Mouse (Mus musculus) retina, postnatal 7 days (tissue): ENCODE measurements around the gene Ccdc183.
A peak's percentile ranks its signal among the peaks of the same experiment; 100 is the strongest.

Experiments
- DNase-seq: peaks from one replicate; pipeline ENCODE4 v3.0.0-alpha.2; 2012; ENCODE audit warnings: low read depth, low spot score

Gene Ccdc183

GRCm38 (mm10) chr2:25607761-25608622 is 9.5 kb downstream of the Ccdc183 start, which contains the start of gene Rabl6:
Gene Rabl6, minus strand, starts transcription at chr2:25608521.
- peak; percentile 81 for DNase-seq

GRCm38 (mm10) chr2:25602526-25602925 is 15.0 kb downstream of the Ccdc183 start:
- no peak for DNase-seq

- no peak for DNase-seq
These were observed 17.4 kb downstream of the Ccdc183 start for GRCm38 (mm10) chr2:25600037-25600436.

DNA sequence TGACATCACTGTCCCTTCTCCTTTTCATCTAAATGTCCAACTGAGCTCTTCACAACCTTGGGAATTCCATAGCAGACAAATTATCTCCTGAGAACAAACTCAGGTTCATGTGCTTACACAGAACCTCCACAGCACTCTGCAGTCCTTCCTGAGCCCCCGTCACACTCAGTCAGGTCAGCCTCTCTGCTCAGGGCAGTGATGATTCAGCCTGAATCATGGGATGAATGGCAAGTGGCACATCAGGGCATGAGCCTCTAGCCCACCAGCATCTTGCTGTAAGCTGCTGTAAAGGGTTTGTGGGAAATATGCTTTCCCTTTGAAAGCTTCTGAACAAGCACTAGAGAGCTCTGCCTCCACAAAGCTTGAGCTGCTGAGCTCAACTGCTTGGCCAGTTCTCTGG is 18.7 kb downstream of the Ccdc183 start:
- DNase-seq, result no peak

DNA sequence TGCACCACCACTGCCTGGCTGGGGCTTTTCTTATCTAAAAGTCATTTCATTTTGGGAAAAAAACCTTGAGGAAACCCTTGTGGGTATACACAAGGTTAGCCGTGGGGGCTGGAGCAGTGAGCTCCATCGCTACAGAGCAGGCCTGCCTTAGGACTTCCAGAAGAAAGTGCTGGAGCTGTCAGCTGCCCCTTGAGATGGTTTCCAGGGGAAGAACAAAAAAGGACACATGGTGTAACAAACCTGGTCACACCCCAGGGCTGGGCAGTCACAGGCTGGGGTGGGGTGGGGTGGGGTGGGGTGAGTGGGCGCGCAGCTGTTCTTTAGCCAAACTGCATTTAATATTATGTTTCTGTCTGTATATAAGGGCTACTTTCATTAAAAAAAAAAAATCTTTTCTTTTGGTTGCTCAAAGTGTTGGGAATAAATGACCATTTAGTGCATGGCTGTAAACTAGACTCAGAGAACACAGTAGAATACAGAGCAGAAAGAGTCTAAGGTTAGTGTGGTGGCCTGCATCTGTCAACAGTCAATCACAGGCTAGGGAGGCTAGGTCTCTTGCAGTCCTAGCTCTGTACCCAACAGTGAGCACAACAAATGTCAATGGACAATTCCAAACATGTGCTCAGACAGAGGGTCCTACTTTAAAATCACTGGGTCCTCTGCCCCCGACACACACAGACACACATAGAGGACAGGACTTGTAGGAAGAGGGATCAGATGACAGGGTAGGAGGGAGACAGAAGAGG is 20.5 kb downstream of the Ccdc183 start:
- no peak for DNase-seq

GRCm38 (mm10) chr2:25591863-25592262 is 25.6 kb downstream of the Ccdc183 start:
- DNase-seq, result no peak

DNA sequence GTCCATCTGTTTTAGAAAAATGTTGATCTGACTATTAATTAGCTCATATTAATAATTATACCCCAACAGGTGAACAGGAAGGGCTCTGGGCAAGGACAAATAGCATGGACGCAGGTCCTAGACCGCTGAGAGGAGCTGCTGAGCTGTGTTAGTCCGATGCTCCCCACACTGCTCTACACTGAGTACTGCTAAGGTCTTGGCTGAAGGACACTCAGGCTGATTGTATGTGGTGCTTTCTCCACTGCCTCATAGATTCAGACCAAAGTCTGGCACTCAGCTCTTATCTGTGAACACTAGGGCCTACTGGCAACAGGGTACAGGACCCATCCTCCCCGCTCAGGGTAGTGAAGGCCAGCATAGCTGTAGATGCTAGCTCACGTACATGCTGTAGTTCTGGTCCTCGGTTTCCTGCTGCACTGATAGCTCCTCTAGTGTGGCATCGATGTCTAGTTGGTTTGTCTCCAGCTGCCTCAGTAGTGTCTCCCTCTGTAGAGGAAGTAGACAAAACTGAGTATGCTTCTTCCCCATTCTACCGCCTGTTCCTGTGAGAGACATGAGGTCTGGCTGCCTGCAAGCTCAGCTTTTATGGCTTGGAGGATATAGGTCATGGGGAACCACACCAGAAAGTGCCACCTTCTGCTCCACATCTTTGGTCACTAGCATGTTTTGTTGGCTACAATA is 29.1 kb downstream of the Ccdc183 start:
- DNase-seq, result no peak

GRCm38 (mm10) chr2:25587290-25587689 is 30.2 kb downstream of the Ccdc183 start:
- DNase-seq, result no peak

DNA sequence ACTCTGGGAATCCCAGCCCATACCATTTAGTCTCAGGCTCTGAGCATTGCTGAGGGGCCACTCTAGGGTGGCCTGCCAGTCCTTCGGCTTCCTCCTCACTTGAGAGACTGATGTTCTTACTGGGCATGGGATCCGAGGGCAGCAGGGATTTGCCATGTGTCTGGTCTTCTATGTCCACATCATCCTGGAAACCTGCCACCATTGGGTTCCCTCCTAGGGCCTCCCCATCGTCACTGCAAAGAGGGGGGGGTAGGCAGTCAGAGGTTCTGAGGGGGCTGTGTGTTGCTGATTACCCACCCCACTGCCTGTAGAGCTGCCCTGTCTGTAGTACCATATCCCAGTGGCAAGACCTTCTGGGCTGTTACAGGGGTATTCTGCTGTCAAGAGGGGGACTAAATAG is 31.9 kb downstream of the Ccdc183 start:
- no peak for DNase-seq

- no peak for DNase-seq
These were observed 32.6 kb downstream of the Ccdc183 start for GRCm38 (mm10) chr2:25584856-25585255.

DNA sequence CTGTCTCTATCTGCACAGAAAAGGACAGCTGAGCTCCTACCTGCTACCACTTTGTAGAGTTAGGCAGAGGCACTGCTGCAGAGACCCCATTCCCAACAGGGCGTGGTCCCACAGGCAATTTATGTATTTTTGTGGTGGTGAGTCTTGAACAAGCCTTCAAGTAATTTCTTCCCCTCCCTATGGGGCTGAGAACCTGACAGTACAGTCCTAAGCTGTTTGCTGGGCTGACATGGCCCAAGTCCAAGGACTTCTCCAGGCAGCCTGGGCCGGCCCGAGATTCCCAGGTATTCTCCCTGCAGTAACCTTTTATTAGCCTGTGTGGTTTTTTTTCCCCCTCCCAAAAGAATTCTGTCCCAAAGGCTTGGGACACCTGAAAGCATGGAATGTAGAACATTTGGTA is 33.3 kb downstream of the Ccdc183 start:
- DNase-seq, result no peak

DNA sequence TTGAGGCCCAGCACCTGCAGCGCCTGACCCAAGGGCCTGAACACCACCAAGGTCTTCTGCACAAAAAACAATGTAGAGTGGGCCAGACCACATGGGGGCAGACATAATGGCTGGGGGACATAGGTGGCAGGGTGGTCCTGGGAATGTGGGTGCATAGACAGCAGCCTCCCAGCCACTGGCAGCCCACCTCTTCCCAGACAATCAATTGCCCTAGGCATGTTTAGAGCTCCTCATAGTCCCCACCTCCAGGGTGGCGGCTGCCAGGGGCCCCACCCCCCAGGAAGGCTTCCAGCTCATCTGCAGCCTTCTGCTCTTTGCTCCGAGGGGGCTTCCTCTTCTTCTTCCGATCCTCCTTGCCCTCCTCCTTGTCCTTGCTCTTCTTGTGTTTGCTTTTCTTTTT is 33.9 kb downstream of the Ccdc183 start:
- DNase-seq, result no peak

- no peak for DNase-seq
These were observed 34.4 kb downstream of the Ccdc183 start for GRCm38 (mm10) chr2:25583120-25583481.

GRCm38 (mm10) chr2:25582466-25583119 is 34.9 kb downstream of the Ccdc183 start:
- DNase-seq, result no peak

DNA sequence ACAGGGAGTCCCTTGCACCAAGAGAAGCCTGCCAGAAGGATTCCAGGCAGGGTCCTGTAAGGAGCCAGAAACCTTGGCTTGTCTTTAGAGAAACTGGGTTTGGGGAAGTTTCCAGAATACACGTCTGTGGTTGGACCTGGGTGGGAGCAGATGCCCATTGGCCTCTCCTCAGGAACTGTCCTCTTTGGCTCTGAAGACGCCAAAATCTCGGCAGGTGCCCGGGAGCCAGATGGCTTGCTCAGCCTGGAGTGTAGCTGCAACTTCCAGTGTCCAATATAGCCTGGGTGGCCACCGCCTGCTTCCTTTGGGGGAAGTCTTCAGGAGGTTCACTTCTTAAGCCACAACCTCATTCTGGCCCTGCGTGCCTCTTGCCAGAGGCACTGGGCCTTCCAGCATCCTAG is 35.6 kb downstream of the Ccdc183 start:
- DNase-seq, result no peak

DNA sequence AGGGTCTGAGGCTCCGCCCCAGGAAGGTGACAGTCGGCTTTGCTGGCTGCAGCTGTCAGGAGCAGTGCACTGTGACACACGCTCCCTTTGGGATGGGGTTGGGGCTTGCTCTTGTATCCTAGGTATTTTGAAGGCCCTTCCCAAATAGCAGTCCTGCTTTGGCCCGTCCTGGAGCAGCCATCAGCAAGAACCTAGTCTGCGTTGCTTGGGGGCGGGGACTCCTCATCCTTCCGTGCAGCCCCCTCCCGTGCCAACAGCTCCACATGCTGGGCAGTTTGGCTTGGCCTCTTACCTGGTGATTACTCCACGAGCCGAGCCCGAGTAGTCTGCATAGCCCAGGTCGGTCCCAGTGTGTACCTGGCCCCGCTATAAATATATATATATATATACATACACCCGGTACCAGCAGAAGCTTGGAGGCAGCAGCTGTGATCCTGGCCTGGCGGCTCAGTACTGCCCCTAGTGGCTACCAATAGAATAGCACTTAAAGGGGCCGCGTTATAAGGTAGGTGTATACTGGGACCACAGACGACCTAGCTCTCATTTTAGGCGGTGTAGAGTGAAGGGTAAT is 36.1 kb downstream of the Ccdc183 start, which contains the start of gene Ajm1:
Gene Ajm1, minus strand, starts transcription at position 464 of the 571 bp plus-strand sequence.
- DNase-seq, result peak; percentile 53

- no peak for DNase-seq
These were observed 36.8 kb downstream of the Ccdc183 start for GRCm38 (mm10) chr2:25580621-25581101.

DNA sequence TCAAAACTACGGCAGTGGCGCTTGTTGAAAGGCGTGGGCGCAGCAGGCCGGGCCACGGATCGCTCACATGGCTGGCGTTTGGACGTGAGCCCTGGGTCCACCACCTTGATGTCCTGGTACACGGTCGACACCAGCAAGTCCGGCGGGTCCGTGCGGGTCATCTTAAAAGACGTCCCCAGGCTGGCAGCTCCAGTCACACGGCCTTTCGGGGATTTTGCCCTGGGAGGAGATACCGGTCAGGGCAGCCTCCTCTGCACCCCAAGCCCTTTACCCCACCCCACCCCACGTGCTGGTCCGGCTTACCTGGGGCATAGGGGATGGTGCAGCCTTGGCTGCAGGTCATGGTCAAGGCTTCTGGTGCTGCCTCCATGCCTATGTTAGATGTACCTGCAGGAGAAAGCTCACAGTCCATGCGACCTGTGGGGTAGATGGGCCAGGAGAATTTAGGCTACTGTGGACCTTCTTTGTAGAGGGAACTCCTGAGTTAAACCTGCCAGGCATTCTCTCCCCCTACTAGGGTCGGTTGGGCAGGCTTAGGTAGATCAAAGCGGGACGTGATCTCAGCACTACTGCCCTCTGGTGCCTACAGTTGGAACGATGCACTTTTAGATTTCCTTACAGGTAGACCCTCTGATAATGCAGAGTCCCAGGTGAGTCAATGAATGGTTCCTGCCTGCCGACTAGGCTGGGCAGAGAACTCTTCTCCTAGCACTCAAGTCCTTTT is 37.6 kb downstream of the Ccdc183 start:
- DNase-seq, result no peak

DNA sequence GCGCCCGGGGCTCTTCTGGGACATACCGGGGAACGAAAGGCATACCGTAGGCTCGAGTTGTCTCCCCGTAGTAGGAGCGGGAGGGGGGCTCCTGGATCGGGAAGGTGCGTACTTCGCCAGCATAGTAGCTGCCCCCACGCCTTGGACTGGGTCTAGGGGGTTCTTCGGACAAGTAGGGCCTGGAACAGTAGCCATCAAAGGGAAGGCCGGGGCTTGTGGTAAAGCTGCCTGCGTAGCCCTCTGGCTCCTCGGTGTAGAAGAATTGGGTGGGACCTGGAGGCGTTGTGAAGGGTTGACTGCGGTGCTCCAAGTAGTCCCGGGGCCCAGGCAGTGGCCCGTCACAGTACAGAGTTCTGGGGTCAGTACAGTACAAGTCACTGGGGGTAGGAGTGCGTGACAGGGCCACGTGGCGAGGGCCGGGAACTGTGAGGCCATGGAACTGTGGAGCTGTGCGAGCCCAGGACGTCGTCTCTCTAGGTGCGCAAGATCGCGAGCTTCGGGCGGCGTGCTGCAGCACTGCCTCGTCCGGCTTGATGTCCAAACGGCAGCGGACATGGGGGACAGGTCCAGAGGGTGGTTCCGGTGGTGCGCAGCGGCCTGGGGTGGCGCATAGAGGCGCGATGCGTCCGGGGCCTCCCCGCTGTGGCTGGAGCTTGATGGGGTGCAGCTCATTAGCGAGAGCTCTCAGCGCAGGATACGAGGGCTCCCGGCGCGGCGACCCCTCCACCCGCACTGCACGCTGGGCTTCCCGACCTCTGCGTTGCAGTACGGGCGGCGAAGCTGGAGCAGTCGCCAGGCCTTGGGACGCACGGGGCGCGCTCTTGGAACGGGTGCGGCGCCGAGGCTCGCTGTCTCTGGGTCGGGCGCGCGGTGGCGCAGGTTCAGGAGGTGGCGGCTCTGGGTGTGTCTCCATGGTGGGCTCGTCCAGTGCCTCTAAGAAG is 38.4 kb downstream of the Ccdc183 start:
- DNase-seq, result no peak
